Mouse (Mus musculus): ENCODE data around the gene Cap2.

Gene Cap2

DNA sequence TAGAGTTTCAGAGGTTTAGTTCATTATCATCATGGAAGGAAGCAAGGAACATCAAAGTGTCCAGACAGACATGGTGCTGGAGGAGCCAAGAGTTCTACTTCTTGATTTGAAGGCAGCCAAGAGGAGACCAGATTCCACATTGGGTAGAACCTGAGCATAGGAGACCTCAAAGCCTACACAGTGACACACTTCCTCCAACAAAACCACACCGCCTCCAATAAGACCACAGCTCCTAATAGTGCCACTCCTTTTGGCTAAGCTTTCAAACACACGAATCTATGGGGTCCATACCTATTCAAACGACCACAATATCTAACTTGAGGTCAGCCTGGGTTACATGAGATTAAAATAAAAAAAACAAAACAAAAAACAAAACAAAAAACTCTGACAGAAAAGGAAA, 25.0 kb downstream of the Cap2 start:
- no peak for DNase-seq

DNA sequence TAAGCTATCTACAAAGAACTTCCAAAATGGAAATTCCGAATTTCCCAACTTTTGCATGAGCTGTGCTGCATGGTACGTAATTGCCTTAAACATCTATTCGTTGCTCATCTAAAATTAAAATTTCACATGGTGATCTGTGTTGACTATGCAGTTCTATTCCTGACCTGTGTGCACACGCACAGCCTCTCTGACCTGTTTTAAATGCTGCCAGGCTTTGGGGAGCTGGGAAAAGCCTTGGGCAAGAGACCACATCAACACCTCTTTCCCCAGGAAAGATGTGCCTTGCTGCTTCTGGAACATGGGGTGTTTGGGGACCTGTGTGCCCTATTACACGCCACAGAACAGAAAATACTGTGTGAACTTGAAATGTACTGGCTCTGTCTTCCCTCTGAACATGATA, 25.7 kb downstream of the Cap2 start:
- DNase-seq: no peak

DNA sequence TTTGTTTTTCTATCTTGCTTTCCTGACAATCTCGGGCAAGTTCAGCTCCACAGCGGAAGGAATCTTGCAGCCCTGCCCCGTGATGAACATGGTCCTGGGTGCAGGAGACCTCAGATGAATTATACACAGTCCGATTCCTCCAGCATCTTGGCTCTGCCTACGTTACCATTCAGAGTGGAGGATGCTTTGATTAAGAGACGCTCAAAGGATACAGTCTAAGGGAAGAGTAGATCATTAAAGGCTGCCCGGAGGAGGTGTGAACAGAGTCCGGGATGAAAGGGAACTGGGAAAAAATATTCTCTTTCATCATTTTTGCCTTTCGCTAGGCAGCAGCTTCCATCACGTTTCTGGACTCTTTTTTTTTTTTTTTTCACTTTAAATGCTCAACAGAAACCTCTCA, 27.4 kb downstream of the Cap2 start:
- DNase-seq: no peak

- no peak for DNase-seq
Observed at GRCm38 (mm10) chr13:46530546-46530945, 28.9 kb downstream of the Cap2 start.

DNA sequence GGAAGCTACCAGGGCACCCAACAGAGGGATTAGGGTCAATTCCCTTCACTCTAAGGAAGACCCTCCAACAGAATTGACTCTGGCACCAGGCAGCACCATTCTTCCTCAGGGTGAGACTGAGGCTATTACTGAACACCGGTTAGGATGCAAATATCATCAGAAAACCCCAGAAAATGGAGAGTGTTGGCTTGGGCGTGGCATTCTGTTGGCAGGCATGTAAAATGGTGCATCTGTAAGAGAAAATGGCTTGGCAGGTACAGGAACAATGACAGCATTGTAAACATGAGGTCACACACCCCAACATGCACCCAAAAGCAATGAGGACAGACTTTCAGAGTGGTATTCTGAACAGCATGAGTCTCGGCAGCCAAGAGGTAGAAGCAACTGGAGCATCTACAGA, 30.0 kb downstream of the Cap2 start:
- DNase-seq: no peak

GRCm38 (mm10) chr13:46532276-46532675, 30.6 kb downstream of the Cap2 start:
- no peak for DNase-seq

DNA sequence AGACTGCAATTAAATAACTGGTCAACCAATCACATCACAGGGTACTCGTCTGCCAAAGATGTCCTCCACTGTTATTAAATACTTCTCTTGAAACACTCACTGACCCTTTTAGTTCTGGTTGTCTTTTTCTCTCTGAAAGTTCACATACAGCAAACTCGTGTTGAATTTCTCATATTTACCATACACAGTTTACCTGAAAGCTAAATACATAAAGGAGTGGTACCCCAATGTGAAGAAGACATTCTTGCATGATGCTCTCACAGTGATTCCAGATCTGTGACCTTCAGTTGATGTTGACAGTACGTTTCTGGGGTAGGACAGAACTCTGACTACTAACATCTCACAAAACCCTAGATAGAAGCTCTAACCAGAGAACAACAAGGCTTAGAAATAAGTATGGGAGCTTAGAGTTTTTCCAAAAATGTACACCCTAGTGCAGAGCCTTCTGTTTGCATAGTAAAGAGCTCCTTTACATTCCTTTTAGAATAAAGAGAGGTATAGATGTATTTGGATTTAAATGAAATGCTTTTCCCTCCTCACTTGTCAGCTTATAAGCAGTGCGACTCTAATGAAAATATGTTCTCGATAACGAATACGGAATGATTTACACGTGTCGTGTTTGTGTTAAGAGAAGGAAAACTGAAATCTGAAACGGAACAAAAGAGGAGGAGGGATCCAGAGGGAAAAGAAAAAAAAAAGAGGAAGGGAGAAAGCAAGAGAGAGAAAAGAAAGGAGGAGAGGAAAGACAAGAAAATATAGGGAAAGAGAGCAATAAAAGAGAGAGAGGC, 31.9 kb downstream of the Cap2 start:
- DNase-seq: no peak

GRCm38 (mm10) chr13:46534171-46534968, 32.7 kb downstream of the Cap2 start:
- no peak for DNase-seq

DNA sequence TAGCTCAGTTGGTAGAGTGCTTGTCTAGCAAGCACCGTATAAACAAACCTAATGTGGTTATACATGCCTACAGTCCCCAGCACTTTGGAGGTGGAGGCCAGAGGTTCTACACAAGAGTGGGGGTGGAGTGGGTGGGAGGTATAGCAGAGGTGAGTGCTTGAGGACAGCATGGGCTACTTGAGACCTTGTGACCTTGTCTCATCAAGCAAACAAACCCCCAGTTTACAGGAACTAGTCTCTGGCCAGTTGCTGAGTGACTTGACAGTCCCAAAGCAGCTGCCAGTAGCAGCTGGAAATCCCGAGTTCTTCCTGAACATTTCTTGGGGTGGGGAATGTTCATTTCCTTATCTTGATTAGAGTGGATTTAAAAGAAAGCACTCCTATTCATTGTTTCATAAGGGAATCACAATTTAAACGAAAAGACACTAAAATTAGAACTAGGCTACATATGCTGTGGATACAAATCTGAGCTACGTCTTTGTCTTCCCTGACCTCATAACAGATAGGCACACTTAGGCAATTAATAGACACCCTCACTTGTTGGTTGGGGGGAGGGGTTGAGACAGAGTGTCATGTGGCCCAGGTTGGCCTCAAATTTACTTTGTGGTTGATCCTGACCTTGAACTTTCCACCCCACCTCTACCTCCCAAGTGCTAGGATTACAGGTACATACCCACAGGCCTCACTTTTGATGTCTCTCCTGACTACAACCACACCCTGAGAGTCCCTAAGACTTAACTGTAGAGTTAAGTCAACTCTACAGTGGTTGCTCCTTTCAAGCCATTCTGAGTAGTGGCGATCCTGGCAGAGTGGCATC, 33.5 kb downstream of the Cap2 start:
- DNase-seq: no peak

DNA sequence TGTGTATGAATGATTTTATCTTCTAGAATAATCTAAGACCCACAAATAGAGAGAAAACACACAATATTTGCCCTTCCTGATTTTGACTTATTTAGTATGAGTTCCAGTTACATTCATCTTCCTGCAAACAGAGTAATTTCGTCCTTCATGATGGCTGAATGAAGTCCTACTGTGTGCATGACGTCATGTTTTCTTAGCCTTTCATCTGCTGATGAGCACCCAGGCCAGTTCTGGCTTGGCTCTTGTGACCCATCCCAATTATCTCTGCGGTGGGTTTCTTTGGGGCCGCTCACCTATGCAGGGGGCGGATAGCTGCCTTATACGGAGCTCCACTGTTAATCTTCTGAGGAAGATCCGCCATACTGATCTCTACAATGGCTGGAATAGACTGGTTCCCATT, 37.6 kb downstream of the Cap2 start:
- no peak for DNase-seq

GRCm38 (mm10) chr13:46540943-46541342, 39.3 kb downstream of the Cap2 start:
- no peak for DNase-seq

DNA sequence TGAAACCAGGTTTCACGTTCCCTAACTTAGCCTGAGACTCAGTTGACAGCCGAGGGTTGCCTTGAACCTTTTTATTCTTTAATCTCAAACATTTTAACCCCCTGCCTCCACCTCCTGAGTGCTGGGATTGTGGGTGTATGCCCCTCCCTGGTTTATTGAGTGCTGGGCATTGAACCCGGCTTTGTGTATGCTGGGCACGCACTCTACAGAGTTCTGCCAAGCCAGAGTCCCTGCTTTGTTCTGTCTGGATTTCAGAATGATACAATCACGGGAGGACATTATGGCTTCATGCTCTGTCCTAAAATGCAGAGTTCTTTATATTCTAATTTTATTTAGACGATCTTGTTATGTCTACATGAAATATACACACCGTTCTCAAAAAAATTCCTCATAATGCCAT, 41.1 kb downstream of the Cap2 start:
- DNase-seq: no peak

- DNase-seq: no peak
Observed at GRCm38 (mm10) chr13:46544608-46545007, 43.0 kb downstream of the Cap2 start.

- DNase-seq: no peak
Observed at GRCm38 (mm10) chr13:46545081-46545480, 43.4 kb downstream of the Cap2 start.

GRCm38 (mm10) chr13:46546846-46547245, 45.2 kb downstream of the Cap2 start:
- no peak for DNase-seq

- no peak for DNase-seq
Observed at GRCm38 (mm10) chr13:46547253-46547652, 45.6 kb downstream of the Cap2 start.

- DNase-seq: peak; percentile 15
Observed at GRCm38 (mm10) chr13:46548132-46548531, 46.5 kb downstream of the Cap2 start.

GRCm38 (mm10) chr13:46548600-46549179, 47.0 kb downstream of the Cap2 start:
- DNase-seq: no peak

DNA sequence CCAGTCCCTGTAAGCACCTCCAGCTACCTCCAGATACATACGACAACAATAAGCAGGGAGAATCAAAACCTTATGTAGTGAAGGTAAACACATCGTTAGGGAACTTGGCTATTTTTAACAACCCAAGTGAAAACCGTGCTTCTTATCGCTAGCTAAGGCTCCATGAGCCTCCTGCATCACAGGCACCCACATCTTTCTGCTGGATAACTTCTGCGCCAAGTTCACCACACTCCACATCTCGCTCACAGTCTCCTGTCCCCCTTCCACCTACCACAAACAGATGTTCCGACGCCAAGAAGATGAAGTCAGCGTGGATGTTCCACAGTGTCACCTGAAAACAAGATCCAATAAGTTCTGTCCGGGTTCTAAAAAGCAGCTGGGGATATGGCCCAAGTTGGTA, 49.0 kb downstream of the Cap2 start:
- no peak for DNase-seq

- DNase-seq: no peak
Observed at GRCm38 (mm10) chr13:46554736-46555135, 53.1 kb downstream of the Cap2 start.

GRCm38 (mm10) chr13:46565913-46566312, 64.3 kb downstream of the Cap2 start:
- no peak for DNase-seq

GRCm38 (mm10) chr13:46569469-46569868, 67.8 kb downstream of the Cap2 start:
- DNase-seq: no peak

GRCm38 (mm10) chr13:46571141-46571592, 69.5 kb downstream of the Cap2 start:
- no peak for DNase-seq
